Mouse (Mus musculus) kidney, postnatal 10 days (tissue): ENCODE results near the gene B430306N03Rik.

Experiments
- DNase-seq: peaks from one replicate; pipeline ENCODE4 v3.0.0; 2021; ENCODE audit warnings: mixed read lengths

B430306N03Rik gene

GRCm38 (mm10) chr17:48363421-48363965, 47.6 kb downstream of the B430306N03Rik start:
- no peak for DNase-seq

- DNase-seq = no peak
Measured at GRCm38 (mm10) chr17:48365511-48366155, 49.7 kb downstream of the B430306N03Rik start.

- DNase-seq = no peak
Measured at GRCm38 (mm10) chr17:48366806-48367205, 50.9 kb downstream of the B430306N03Rik start.

GRCm38 (mm10) chr17:48371621-48372020, 55.7 kb downstream of the B430306N03Rik start:
- no peak for DNase-seq

- no peak for DNase-seq
Measured at GRCm38 (mm10) chr17:48372987-48373386, 57.0 kb downstream of the B430306N03Rik start.

- no peak for DNase-seq
Measured at GRCm38 (mm10) chr17:48376102-48376501, 60.2 kb downstream of the B430306N03Rik start.
